Mouse (Mus musculus) ovary, postnatal 14 days (tissue): ENCODE data around the gene Hoxa10.
A peak's percentile ranks its signal among the peaks of the same experiment; 100 is the strongest.

Source experiments
- DNase-seq: peaks from one replicate; pipeline ENCODE4 v3.0.0; 2022; ENCODE audit warnings: low spot score

Gene Hoxa10

DNA sequence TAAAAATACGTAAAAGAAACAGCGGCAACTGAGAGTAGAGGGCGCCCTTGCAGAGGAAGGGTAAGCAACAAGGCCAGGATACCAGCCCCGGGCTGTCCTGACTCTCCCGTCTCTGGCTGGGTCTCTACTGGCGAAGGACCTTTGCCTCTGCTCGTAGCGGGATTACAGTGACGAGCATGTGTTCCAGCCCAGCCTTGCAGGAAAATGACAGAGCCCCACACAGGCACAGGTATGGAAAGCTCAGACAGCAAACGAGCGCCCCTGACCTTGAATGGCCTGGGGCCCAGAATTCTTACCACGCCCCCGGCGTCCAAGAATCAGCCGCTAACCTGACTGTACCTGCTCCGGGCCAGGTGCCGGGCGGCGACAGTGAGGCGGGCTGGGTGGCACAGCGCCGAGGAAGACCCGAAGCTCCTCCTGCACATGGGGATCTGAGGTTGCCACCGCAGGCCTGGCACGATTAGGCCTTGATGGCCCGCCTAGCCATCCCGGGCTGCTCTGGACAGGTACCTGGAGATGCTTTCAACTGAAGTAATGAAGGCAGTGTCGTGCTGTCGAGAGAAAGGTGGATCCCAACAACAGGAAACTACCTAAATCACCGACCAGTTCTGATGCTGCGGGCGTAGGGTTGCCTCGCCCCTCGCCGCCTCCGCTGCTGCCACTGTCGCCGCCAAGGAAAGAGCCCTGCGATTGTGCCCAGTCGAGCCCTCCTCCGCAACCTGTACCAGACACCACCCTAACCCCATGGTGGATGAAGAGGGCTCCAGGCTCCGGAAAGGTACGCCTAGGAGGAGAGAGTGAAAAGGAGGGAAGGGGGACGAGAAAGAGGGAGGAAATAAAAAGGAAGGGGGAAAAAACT is 10.9 kb downstream of the Hoxa10 start:
- DNase-seq, result no peak

DNA sequence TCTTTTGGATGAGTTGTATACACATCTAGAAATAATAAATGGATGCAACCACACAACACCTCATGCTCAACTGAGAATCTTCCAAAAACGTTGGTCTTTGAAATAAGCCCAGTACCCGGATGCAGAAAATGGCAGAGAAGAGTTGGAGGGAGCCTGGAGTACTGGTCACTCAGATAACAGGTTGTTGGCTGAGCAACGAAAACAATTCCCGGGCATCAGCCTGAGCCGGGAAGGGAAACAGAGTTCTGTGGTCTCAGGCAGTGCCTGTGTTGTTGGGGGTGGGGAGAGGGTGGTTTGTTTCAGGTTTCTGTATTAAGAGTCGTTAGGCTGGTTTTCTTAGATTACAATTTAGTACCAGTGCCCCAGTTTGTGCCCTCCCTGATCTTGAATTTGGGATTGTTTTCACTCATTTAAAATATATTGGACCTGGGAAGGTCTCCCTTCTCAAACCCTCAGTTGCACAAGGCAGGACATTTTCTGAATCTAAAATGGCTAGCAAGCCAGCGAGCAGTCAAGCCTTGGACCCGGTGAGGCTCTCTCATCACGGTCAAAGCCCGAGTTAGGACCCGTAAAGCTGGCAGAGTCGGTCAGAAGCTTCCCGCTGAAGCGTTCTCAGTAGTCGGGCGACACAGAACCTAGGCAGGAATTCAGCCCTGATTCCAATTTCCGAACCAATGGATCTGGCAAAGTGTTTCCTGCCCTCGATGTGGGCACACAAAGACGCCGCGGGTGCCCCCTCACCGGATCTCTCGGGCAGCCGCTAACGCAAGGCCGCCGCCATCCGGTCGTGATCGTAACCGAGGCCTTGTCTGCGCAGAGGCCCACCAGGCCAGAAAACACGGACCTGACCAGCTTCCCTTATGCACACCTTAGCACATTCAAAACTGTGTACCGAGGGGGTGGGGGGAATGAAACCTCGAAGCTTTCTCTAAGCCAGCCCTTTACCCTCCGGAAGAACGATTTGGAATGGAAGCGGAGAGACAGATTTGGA is 11.9 kb downstream of the Hoxa10 start:
- no peak for DNase-seq

DNA sequence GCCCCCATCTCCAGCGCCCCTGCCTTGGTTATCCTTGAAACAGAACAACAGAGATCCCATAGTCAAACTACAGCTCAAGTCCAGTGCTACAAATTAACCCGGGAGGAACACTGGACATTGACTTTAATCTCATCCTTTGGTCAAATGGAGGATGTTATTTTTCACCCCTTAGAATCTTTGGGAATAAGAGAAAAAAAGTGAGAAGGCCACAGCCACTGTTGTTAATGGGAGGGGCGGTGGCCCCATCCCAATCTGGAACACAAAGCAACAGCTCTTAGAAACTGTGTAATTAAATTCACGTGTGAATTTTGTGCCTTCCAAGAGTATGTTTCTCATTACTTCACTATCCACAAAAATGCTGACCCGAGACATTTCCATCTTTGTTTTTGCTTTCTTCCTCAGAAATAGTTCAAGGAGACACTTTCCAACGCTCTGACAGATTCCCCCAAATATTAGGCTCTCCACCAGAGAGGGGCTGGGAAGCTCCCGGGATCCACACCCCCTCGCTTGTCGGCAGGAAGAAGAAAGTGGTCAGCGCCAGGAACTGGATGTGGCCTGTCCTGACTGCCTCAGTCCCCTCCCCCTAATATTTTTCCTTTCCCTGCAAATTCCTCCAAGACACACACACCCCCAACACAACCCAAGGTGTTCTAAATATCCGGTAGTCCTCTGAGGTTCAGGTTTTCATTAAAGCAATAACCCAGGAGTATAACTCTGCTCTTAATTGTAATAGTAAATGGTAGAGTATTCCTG is 13.0 kb downstream of the Hoxa10 start:
- DNase-seq, result no peak

DNA sequence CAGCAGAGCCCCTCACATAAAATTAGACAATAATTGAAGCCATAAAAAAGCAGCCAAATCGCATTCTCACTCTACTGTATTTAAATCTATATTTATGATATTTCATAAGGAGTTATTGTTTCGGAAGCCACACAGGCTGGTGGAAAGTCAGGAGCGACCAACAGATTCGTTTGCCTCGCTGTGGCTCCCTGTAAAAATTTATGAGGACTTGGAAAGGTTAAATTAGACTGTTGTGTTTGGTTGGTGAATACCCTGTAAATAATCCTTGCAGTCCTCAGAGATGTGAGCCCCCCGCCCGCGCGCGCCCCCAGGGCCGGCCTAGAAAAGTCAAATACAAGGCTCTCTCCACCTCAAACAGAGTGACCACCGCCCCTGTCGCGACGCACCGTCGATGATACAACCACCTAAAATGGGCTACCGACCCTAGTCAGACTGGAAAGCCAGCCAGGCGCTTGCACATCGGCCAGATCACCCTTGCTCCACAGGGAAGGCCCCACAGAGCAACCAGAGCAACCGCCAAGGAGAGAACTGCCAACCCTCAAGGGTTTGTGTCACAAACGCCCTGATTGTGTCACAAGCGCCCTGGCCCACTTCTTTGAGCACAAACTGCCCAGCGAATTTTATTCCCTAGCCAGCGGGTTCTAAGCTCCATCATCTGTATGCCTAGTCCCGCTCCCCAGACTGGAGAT is 13.9 kb downstream of the Hoxa10 start:
- no peak for DNase-seq

DNA sequence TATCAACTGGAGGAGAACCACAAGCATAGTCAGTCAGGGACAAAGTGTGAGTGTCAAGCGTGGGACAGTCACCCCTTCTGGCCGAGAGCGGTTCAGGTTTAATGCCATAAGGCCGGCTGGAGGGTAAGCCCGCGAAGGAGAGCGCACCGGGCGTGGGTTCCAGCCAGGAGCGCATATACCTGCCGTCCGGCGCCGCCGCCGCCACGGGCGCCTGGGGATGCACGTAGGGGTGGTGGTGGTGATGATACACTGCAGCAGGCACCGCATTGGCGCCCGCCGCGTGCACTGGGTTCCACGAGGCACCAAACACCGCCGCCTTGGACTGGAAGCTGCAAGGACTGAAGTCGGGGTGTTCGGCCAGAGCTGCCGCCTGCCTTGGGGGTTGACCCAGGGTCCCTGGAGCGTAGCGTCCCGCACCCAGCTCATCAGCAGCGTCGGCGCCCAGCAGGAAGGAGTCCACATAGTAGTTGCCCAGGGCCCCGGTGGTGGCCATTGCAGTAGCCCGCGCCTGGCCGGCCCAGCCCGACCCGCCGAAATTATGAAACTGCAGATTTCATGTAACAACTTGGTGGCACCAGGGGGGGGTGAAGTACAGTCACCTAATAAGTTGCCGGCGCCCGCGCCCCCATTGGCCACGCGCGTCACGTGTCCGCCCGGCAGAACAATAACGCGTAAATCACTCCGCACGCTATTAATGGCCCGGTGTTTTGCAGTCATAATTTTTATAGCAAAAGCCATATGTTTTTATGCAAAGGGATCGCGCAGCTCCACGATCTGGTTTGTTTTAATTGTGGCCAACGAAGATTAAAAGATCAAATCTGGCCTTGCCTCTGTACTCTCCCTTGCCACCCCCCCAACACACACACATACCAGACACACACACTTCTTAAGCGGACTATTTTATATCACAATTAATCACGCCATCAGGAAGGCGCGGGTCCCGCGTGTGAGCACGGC is 14.8 kb downstream of the Hoxa10 start:
- no peak for DNase-seq

DNA sequence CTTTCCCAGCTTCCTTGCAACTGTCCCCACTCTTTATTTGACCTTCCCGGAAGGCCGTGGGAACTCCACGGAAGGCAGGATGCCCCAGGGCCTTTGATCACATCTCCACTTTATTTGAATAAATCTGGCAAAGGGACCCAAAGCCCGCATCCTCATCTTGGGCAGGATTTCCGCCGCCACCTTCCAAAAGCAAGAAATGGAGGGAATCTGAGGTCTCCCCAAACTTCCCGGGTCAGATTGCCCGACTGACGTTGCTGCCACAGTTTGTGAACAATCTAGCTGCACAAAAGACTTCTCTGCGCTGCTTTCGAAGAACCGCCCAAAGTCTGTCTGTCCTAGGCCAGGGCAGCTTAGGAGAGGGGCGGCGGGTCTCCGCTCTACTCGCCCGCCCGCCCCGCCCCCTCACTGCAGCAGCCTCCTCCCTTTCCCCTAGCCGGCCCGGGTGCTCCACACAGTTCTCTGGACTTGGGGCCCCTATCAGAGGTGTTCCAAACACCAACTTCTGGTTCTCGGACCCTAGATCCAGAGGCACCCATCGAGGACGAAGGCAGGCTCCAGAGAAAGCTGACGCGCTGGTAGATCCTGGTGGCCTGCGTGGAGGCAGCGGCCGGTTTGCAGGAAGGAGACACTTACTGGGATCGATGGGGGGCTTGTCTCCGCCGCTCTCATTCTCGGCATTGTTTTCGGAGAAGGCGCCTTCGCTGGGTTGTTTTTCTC is 15.6 kb downstream of the Hoxa10 start:
- DNase-seq, result no peak

DNA sequence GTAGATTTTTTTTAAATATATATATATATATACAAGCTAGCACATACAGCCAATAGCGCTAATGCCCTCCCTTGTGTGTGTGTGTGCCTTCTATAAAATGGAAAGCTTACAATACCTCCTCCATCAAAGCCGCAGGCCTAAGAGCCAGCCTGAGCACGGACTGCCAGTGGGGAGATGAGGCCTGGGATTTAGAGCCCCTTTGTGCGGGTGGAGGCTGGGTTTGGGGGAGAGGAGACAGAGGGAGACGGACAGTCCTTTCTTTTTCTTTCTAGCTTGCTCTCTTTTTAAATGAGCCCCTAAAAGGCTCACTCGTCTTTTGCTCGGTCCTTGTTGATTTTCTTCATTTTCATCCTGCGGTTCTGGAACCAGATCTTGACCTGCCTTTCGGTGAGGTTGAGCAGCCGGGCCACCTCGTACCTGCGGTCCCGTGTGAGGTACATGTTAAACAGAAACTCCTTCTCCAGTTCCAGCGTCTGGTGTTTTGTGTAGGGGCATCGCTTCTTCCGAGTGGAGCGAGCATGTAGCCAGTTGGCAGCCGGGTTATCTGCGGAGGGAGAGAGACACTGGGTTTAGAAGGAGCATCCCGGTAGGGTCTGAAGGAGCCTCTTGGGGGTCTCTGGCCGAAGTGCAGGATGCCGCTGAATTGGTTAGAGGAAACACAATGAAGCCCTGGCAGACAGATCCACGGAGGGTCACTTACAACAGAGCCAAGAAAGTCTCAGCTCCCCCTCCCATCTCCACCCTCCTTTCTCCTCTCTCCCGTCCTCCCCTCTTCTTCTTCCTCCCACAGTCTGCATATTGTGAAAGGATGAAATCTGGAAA is 16.5 kb downstream of the Hoxa10 start:
- no peak for DNase-seq

DNA sequence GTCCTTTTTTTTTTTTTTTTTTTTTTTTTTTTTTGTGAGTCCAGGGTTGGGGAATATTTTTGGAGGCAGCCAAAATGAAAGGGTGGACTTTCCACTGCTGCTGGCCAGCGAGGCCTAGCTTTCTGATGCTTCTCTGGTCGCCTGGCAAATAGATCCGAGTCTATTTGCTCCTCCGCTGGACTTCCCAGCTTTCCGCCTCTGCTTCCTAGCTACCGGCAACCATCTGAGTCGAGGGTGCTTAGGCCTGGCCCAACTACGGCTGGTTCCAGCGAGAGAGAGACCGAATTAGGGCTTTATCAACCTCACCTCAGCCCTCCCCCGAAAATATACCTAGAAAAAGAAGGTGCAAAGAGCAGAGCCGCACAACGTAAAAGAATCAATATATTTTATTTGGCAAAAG is 17.9 kb downstream of the Hoxa10 start:
- no peak for DNase-seq

DNA sequence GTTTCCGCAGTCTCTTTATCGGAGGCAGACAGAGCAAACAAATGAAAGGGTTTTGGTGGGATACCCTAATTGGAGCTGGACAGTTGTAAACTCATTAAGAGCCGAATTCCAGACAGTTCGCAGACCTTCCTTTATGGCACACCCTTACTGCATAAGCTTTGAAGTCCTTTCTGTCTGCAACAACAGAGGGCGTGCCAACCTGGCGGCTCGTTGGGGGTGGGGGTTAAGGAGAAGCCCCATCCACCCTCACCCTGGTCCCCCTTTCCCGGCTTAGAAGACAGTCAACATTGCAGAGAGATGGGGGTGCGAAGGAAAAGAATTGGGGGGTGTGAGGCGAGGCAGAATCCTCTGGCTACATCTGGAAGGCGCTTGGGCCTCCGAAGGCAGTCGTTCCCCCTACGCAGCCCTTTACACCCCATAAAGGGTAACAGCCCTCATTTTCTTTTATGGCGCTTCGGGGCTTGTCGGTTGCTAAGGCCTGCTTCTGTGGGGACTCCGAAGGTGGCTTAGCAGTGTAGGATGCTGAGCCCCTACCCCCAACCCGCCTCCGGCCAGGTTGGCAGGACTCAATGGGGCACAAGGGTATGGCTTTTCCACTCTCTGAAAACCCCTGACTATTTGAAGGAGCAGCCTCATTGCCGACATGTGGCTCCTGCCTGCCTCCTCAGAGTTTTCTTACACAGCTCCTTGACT is 18.5 kb downstream of the Hoxa10 start:
- no peak for DNase-seq

DNA sequence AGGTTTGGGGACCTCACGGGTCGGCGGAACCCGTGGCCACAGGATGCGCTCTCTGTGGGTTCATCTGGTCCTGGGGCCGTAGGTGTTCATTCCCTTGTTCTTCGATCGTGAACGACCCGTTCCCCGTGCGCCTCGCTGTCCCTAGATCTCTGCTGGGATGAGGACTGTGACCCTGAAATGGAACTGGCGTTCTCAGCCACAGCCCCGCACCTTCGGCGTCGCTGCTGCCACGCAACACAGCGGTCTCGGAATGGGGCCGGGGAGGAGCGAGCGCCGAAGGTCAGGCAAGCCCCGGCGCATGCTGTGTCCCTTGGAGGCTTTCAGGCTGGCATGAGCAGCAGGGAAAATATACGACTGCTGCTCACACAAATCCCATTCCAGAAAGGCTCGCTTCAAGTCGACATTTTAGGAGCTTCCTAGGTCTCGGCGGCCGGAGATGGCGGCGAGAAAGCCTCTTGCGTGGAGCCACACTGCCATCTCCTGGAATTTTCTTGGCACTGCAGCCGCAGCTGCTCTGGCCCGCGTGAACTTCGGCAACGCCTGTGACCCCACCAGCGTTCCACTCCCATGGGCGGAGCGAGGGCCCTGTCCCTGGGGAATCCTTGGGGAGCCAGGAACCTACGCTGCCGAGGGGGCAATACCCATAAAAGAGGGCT is 19.2 kb downstream of the Hoxa10 start, which contains the start of gene Hoxa7:
Gene Hoxa7, minus strand, starts transcription at position 518 of the 656 bp plus-strand sequence.
- peak; percentile 92 for DNase-seq

DNA sequence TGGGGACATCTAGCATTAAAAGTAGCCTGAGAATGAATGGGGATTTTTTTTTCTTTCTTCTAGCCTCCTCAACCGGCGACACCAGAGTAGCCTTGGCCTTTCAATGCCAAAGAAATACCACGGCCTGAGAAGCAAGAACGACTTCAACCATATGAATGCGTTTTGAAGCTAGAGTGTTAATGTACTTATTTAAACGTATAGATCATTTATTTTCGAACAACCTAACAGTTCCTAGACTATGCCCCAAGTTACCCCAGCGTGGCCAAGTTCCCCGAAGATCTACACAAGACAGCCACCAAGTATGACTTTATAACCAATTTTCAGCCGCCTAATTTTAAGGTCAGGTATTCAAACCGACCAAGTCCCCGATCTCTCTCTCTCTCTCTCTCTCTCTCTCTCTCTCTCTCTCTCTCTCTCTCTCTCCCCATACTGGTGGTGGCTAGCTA is 19.8 kb downstream of the Hoxa10 start:
- DNase-seq, result no peak

DNA sequence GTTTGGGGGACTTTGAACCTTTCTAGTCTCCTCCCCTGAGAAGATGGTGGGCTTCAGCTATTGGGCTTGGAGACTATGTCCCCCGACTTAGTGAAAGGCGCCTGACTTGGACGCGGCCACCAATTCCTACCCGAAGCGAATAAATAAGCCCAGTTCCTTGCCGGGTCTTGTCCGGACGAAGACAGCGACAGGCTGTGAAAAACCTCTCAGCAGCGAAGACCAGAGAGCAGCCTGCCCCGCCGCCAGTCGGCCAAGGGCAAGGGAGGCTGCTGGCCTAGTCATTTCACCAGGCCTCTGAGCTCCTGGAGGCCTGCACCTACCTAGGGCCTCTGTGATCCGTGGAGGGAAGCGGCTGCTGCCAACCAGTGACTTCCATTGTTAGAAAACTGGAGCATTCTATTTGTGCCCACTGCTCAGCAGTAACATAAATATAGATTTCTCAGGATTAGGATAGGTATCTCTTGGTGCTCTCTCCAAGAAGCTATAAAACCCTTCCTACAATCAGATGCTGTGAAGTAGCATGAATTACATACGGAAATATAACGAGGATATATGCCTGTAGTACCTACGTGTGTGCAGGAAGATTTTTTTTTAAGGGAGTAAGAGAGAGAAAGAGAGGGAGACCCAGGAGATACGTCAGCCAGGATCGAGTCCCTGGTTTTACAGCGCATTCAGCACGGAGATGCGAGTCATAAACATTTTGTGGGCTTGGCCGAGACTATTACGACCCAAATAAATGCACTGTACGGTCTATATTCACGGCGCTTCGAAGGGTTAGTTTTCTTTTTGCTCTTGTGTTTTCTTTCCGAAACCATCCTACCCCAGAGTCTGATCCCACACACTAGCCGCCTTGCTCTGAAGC is 20.4 kb downstream of the Hoxa10 start:
- no peak for DNase-seq

DNA sequence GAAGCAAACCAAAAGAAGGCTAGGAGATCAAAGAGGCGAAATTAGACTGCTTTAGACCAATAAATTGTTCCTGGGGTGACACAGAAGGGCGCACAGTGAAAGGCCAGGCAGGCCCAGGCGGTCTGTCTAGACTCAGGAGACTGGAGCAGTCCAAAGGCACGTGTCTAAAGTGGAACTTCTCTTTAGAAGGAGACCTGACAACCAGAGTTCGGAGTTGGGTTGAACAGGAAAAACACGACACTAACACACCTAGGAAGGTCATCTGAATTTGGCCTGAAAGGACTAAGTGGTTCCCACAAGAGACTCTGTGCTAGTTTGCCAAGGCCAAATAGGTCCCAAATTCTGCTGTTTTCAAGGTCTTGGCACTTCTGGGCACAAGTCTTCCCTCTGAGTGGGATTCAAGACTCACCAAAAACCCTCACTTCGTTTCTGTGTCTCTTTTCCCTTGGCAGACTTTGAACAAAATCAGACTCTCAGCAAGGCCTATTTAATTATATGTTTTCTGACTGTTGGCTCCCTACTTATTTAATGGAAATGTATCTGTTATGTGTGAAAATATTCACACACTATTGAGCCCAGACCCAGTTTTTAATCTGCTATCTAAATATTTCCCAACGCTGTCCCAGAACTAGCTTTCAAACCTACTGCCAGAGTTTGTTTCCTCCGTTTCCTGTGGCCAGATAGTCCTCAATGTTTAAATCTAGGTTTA is 21.3 kb downstream of the Hoxa10 start:
- DNase-seq, result no peak

DNA sequence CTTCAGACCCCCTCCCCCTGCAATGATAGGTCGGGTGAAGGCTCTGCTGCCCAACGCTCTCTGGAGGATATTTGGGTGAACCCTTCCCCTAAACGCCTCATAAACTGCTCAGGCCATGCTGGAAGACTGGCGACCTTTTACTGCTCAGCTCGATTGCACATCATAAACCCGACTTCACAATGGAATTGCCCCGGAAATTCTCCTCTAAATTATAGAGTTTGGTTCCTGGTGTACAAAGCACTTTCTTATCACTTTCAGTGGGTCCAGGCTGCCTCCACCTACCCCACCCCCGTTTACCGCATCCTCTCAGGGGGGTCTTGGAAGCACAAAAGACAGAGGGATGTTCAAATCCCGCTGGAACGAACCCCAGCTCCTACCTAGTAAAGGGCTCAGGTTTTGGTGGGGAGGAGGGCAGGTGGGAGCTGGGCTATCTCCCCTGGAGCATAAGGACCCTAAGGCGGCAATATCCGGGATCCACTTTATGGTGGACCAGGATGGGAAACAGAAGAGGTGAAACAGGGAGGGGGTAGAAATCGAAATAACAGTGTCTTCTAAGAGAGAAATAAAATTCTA is 21.9 kb downstream of the Hoxa10 start:
- no peak for DNase-seq

DNA sequence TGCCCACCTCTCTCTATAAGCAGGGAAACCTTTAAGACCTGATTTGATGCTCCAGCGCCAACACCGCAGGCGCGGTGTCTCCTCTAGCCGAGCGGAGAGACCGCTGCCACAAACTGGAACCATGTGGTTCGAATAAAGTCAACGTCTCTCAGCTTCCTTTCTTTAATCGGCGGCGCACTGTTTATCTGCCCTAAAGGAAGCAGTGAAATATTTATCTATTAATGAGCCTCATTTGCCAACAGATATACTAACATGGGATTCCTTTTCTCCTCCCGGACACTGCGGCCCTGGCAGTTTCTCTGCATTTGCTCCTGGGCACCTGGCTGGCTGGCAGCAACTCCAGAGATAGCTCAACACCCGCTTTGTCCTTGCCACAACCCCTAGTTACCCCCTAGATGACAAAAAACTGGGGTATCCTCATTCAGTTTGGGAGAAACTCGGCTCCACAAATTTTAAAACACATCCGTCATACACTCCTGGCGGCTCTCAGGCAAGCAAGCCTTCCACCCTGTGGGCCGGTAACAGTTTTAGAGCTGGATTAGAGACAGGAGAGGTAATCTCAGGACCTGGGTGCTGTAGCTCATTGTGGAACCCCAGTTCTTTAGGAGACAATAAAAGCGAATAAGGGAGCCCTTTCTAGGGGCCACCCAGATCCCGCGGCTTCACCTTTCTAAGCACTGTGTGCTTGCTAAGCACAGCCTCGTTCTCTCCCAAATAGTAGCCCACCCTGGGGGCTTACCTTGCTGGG is 22.6 kb downstream of the Hoxa10 start:
- no peak for DNase-seq
